Mouse (Mus musculus) stomach, embryonic 15.5 days (tissue): Measurements from ENCODE around the gene Nrm. TPM values are rescaled to one million over a fixed set of nuclear protein-coding genes. Genes with fewer than 3 reads are reported as not detected.

Source experiments
- ATAC-seq: fragments of 200-750 bp; cut with Nextera tagmentation; 2 replicates; pipeline ENCODE4 v1.8.0; 2017; ENCODE audit warnings: low read depth, moderate number of reproducible peaks, moderate TSS enrichment; ENCODE audit not compliant: insufficient read depth, low FRiP score
- H3K27ac ChIP-seq: fragments of 300-500 bp; sonication (generic); 2 replicates; pipeline ENCODE4 v1.5.1; 2015; ENCODE audit warnings: mild to moderate bottlenecking, inconsistent platforms
- H3K27me3 ChIP-seq: fragments of 300-500 bp; sonication (generic); replicated peaks from 2 replicates; pipeline ENCODE4 v1.6.1; 2015; ENCODE audit warnings: inconsistent platforms
- H3K36me3 ChIP-seq: fragments of 300-500 bp; sonication (generic); 2 replicates; pipeline ENCODE4 v1.6.1; 2015; ENCODE audit warnings: inconsistent platforms
- H3K4me1 ChIP-seq: fragments of 300-500 bp; sonication (generic); 2 replicates; pipeline ENCODE4 v1.6.1; 2015; ENCODE audit warnings: inconsistent platforms
- H3K4me2 ChIP-seq: fragments of 300-500 bp; sonication (generic); 2 replicates; pipeline ENCODE4 v1.6.1; 2015; ENCODE audit warnings: mild to moderate bottlenecking, inconsistent platforms
- H3K4me3 ChIP-seq: fragments of 300-500 bp; sonication (generic); replicated peaks from 2 replicates; pipeline ENCODE4 v1.5.1; 2015; ENCODE audit warnings: inconsistent platforms
- H3K9ac ChIP-seq: fragments of 300-500 bp; sonication (generic); 2 replicates; pipeline ENCODE4 v1.6.1; 2015; ENCODE audit warnings: inconsistent platforms
- H3K9me3 ChIP-seq: fragments of 300-500 bp; sonication (generic); 2 replicates; pipeline ENCODE4 v1.6.1; 2016; ENCODE audit warnings: inconsistent platforms
- WGBS: fragments of 180-500 bp; shearing (Covaris S2); methylation state at CpG from one replicate; pipeline ENCODE4 v1.1.7; 2015; 5-methylcytosine and 5-hydroxymethylcytosine counted together
- polyA plus RNA-seq: library from polyadenylated mRNA; unstranded; fragments of >200 nt; fragmentation: Nextera tagmentation; extraction: Ambion mirVana; gene quantifications from 2 replicates; pipeline ENCODE4 v1.2.1, GENCODE M21; 2015

Nrm gene
- polyA plus RNA-seq, 1 experiment from 2014 or later = 54.7 TPM

DNA sequence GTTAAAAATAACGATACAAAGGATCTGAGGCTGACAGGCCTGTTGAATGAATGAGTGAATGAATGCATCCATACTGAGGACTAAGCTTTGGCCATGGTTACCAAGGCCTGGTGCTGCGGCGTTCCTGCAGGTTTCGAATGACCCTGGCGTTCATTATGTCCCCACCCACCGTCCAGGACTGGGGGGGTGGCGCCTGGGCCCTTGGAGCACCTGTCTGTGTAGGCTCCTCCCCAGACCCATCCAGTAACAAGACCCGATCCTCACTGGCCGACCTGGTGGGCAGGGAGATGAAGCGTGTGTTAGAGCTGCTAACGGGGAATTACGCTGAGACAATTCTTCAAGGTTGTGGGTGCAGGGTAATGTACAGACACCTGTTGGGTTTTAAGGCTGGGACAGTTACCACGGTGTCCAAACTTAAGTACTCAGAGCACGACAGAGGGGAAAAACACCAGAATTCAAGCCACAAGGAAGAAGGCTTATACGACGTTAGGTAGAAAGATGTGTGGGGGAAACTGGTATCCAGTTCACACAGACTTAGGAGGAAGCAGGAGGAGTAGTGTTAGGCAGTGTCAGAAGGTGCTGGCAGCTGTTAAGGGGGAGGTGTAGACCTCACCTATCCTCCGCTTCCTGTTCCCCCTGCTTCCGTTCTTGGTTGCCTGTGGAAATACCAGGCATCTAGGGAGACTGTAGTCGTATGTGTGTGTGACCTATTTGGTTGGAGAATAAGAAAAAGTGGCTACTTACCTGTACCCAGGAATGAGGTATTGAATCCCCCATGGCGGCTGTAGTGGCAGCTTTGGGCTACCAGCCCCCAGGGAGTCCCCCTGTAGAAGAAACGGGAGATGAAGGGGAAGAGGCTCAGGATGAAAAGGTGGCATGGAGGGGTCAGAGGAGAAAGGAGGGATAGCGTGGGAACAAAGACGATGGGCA lies 36.8 kb downstream of the Nrm start:
- H3K4me1 ChIP-seq = peaks cover 15% of the 10 kb centered on the region
- H3K36me3 ChIP-seq = peaks cover 14% of the 10 kb centered on the region
- 40% methylated on average over 23 of the region's 23 CpGs for WGBS
- H3K27ac ChIP-seq = peak overlapping the region; percentile 49
- peak overlapping the region; percentile 68; the same call in 1 of the 2 replicates for H3K4me3 ChIP-seq
- H3K4me2 ChIP-seq = peak overlapping the region; percentile 97
- no peaks in the 10 kb centered on the region for H3K27me3 ChIP-seq
- no peak overlapping the region for H3K9ac ChIP-seq
- peak; percentile 28; the same call in 1 of the 2 replicates for ATAC-seq
- H3K9me3 ChIP-seq = no peaks in the 10 kb centered on the region

DNA sequence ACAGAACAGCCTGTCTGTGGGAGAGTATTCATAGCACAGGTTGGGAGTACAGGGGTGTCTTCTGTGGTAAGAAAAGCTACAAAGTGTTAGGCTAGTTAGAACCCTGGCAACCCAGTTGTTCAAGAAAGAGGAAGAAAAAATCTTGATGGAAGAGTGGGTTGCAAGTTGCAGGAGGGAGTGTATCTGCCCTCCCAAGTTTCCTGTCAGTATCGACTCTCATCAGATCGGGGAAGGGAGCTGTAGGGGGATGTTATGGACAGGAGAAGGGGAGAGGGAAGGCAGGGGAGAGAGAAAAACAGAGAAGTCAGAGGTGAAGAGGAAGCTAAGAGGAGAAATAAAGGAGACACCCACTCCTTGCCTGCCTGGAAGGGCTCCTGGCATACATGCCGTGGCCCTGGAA lies 39.5 kb downstream of the Nrm start:
- 0 out of 2 replicates have a peak, but pooled peaks cover 10% of the 10 kb centered on the region for H3K36me3 ChIP-seq
- no peak overlapping the region for H3K27ac ChIP-seq
- H3K4me1 ChIP-seq = peaks cover 14% of the 10 kb centered on the region
- no peak overlapping the region for H3K9ac ChIP-seq
- no peak overlapping the region for H3K4me2 ChIP-seq
- no peak for ATAC-seq
- WGBS = 82% methylated on average over 3 of the region's 3 CpGs
- H3K27me3 ChIP-seq = no peaks in the 10 kb centered on the region
- no peaks in the 10 kb centered on the region for H3K9me3 ChIP-seq
- H3K4me3 ChIP-seq = no peak overlapping the region

DNA sequence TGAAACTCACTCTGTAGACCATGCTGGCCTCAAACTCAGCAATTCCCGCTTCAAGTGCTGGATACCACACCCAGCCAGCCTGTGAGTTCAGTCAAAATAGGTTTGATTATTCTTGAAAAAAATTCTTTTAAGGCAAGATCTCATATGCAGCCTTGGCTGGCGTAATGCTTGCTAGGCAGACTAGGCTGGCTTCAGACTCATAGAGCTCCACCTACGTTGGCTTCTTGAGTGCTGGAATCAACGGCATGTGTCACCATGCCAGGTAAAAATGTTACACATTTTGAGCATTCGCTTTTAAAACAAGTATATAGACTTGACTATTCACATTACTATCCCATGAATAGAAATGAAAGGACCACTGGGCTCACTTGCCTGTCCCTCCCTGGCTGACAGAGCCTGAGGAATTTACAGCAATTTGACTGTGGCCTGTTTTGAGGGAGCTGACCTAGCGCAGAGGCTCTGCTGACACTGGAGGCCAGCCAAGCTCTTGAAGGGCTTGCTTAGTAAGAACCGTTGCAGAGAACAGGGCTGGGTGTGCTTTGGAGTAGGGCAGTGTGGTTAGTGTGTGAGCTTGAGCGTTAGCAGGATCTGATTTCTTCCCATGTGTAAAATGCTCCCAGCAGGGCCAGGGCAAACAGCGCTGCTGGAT lies 42.3 kb downstream of the Nrm start:
- Histone ChIP-seq H3K4me2 (no peak overlapping the region), H3K9me3 (no peaks in the 10 kb centered on the region), H3K27me3 (no peaks in the 10 kb centered on the region), H3K4me1 (peaks cover 3% of the 10 kb centered on the region; the same call in 1 of the 2 replicates), H3K9ac (no peak overlapping the region), H3K4me3 (no peak overlapping the region), H3K36me3 (0 out of 2 replicates have a peak, but pooled peaks cover 13% of the 10 kb centered on the region), H3K27ac (no peak overlapping the region)
- no peak for ATAC-seq
- WGBS = 87% methylated on average over 9 of the region's 9 CpGs

DNA sequence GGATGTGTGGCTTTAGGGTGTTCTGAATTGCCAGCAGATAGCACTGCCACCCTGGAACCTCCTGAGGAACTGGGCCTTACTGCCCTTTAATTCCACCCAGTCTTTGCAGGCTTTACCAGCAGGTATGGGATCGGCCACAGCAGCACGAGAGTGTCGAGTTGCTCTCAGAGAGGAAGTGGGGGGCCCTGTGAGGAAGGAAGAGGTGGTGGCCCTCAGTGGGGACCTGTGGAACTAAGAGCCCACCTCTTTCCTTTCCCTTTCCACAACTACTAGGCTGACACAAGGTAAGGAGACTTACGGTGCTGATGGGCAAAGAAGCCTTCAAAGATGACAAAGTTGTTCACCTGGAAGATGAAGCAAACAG lies 42.9 kb downstream of the Nrm start:
- 74% methylated on average over 4 of the region's 4 CpGs for WGBS
- peaks cover 8% of the 10 kb centered on the region; the same call in 1 of the 2 replicates for H3K4me1 ChIP-seq
- no peak overlapping the region for H3K4me3 ChIP-seq
- H3K36me3 ChIP-seq = 0 out of 2 replicates have a peak, but pooled peaks cover 13% of the 10 kb centered on the region
- H3K9ac ChIP-seq = no peak overlapping the region
- no peaks in the 10 kb centered on the region for H3K27me3 ChIP-seq
- H3K27ac ChIP-seq = no peak overlapping the region
- no peak for ATAC-seq
- H3K4me2 ChIP-seq = no peak overlapping the region
- H3K9me3 ChIP-seq = no peaks in the 10 kb centered on the region

DNA sequence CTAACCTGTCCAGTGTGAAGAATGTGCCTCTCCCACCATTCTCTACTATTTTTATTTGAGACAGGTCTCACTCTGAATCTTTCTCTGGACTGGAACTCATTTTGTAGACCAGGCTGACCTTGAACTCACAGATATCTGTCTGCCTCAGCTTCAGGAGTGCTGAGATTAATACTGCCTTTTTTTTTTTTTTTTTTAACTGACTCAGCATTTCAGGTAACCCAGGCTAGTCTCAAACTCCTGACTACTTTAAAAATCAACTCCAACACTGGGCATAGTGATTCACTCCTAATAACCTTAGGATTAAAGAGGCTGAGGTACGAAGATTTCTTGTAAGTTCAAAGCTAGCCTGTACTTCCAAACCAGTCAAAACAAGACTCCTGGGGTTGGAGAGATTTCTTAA lies 44.5 kb downstream of the Nrm start:
- H3K9ac ChIP-seq = no peak overlapping the region
- no peaks in the 10 kb centered on the region for H3K27me3 ChIP-seq
- no peak overlapping the region for H3K4me3 ChIP-seq
- 0 out of 2 replicates have a peak, but pooled peaks cover 13% of the 10 kb centered on the region for H3K36me3 ChIP-seq
- peaks cover 13% of the 10 kb centered on the region for H3K4me1 ChIP-seq
- no peak overlapping the region for H3K4me2 ChIP-seq
- no peaks in the 10 kb centered on the region for H3K9me3 ChIP-seq
- no peak overlapping the region for H3K27ac ChIP-seq
- 89% methylated on average over 1 of the region's 1 CpGs for WGBS
- no peak for ATAC-seq

- 66% methylated on average over 2 of the region's 2 CpGs for WGBS
Measured at GRCm38 (mm10) chr17:35907609-35908008, 46.5 kb downstream of the Nrm start.

GRCm38 (mm10) chr17:35909186-35909918 lies 48.2 kb downstream of the Nrm start:
- ATAC-seq = peak; percentile 9; the same call in 1 of the 2 replicates
- peaks cover 21% of the 10 kb centered on the region for H3K36me3 ChIP-seq
- WGBS = 14% methylated on average over 20 of the region's 20 CpGs

More at GRCm38 (mm10) chr17:35907609-35908008, 46.5 kb downstream of the Nrm start:
- H3K4me2 ChIP-seq = no peak overlapping the region
- H3K36me3 ChIP-seq = peaks cover 15% of the 10 kb centered on the region; the same call in 1 of the 2 replicates
- H3K4me3 ChIP-seq = no peak overlapping the region
- H3K27me3 ChIP-seq = no peaks in the 10 kb centered on the region
- no peak overlapping the region for H3K27ac ChIP-seq
- no peak overlapping the region for H3K9ac ChIP-seq
- H3K4me1 ChIP-seq = peaks cover 13% of the 10 kb centered on the region
- H3K9me3 ChIP-seq = no peaks in the 10 kb centered on the region
- no peak for ATAC-seq

GRCm38 (mm10) chr17:35909919-35910369 lies 48.8 kb downstream of the Nrm start, which contains the start of gene Atat1:
TSS of gene Atat1 (minus strand) at chr17:35910075.
- Histone ChIP-seq H3K36me3 (peaks cover 22% of the 10 kb centered on the region), H3K9me3 (no peaks in the 10 kb centered on the region), H3K27me3 (no peaks in the 10 kb centered on the region), H3K4me1 (peaks cover 13% of the 10 kb centered on the region), H3K4me2 (peak within 1 kb of the TSS; percentile 75), H3K4me3 (peak within 1 kb of the TSS; percentile 66), H3K9ac (peak within 1 kb of the TSS; percentile 59), H3K27ac (peak within 1 kb of the TSS; percentile 69)
- ATAC-seq = peak; percentile 91
- 2% methylated on average over 25 of the region's 25 CpGs for WGBS

More at GRCm38 (mm10) chr17:35909186-35909918, 48.2 kb downstream of the Nrm start:
- H3K27ac ChIP-seq = peak overlapping the region; percentile 69
- H3K4me3 ChIP-seq = peak overlapping the region; percentile 66
- peak overlapping the region; percentile 75 for H3K4me2 ChIP-seq
- peaks cover 13% of the 10 kb centered on the region for H3K4me1 ChIP-seq
- H3K9me3 ChIP-seq = no peaks in the 10 kb centered on the region
- H3K27me3 ChIP-seq = no peaks in the 10 kb centered on the region
- H3K9ac ChIP-seq = peak overlapping the region; percentile 59

- H3K27ac ChIP-seq = no peak overlapping the region
- no peaks in the 10 kb centered on the region for H3K27me3 ChIP-seq
- H3K4me1 ChIP-seq = peaks cover 4% of the 10 kb centered on the region; the same call in 1 of the 2 replicates
- peaks cover 19% of the 10 kb centered on the region for H3K36me3 ChIP-seq
- no peak for ATAC-seq
- no peaks in the 10 kb centered on the region for H3K9me3 ChIP-seq
- 0 out of 2 replicates have a peak overlapping the region, but pooled peaks have one; percentile 69 for H3K9ac ChIP-seq
- peak overlapping the region; percentile 77 for H3K4me3 ChIP-seq
- H3K4me2 ChIP-seq = peak overlapping the region; percentile 68
- 74% methylated on average over 6 of the region's 6 CpGs for WGBS
Measured at GRCm38 (mm10) chr17:35914975-35915374, 53.9 kb downstream of the Nrm start.
